Mouse (Mus musculus) intestine, postnatal 0 days (tissue): Measurements from ENCODE around the gene Fmnl1. TPM values are rescaled to one million over a fixed set of nuclear protein-coding genes. Genes with fewer than 3 reads are reported as not detected.

Experiments used
- ATAC-seq: fragments of 200-750 bp; cut with Nextera tagmentation; 2 replicates; pipeline ENCODE4 v1.8.0; 2017; ENCODE audit warnings: mild to moderate bottlenecking, moderate TSS enrichment, moderate library complexity
- H3K27ac ChIP-seq: fragments of 300-500 bp; sonication (generic); 2 replicates; pipeline ENCODE4 v1.5.1; 2014; ENCODE audit warnings: mild to moderate bottlenecking, low read depth, low read length, moderate library complexity
- H3K27me3 ChIP-seq: fragments of 300-500 bp; sonication (generic); replicated peaks from 2 replicates; pipeline ENCODE4 v1.6.1; 2014; ENCODE audit warnings: low read length, mixed read lengths; ENCODE audit not compliant: control insufficient read depth, insufficient read depth
- H3K36me3 ChIP-seq: fragments of 300-500 bp; sonication (generic); 2 replicates; pipeline ENCODE4 v1.6.1; 2014; ENCODE audit warnings: mild to moderate bottlenecking, moderate library complexity; ENCODE audit not compliant: control insufficient read depth, insufficient read depth
- H3K4me1 ChIP-seq: fragments of 300-500 bp; sonication (generic); replicated peaks from 2 replicates; pipeline ENCODE4 v1.6.1; 2014; ENCODE audit warnings: antibody characterized with exemption, low read length, mixed read lengths; ENCODE audit not compliant: control insufficient read depth, insufficient read depth
- H3K4me2 ChIP-seq: fragments of 300-500 bp; sonication (generic); replicated peaks from 2 replicates; pipeline ENCODE4 v1.6.1; 2014; ENCODE audit warnings: low read depth, mild to moderate bottlenecking, moderate library complexity
- H3K4me3 ChIP-seq: fragments of 300-500 bp; sonication (generic); 2 replicates; pipeline ENCODE4 v1.5.1; 2014; ENCODE audit warnings: low read depth, low read length
- H3K9ac ChIP-seq: fragments of 300-500 bp; sonication (generic); 2 replicates; pipeline ENCODE4 v1.6.1; 2014; ENCODE audit warnings: mild to moderate bottlenecking, low read depth, low read length
- H3K9me3 ChIP-seq: fragments of 300-500 bp; sonication (generic); 2 replicates; pipeline ENCODE4 v1.6.1; 2016; ENCODE audit warnings: mixed run types; ENCODE audit not compliant: control insufficient read depth
- CTCF ChIP-seq: sonication (generic); IDR thresholded peaks from 2 replicates; pipeline ENCODE4 v1.5.1; 2016; ENCODE audit warnings: low read depth, mild to moderate bottlenecking, control low read depth, antibody characterized with exemption, moderate library complexity
- WGBS: fragments of 180-500 bp; shearing (Covaris S2); extraction: QIAGEN DNeasy Blood & Tissue Kit; methylation state at CpG from one replicate; pipeline ENCODE4 v1.1.7; 2014; 5-methylcytosine and 5-hydroxymethylcytosine counted together
- polyA plus RNA-seq: library from polyadenylated mRNA; unstranded; fragments of >200 nt; fragmentation: Nextera tagmentation; extraction: Ambion mirVana; gene quantifications from 2 replicates; pipeline ENCODE4 v1.2.1, GENCODE M21; 2015

Fmnl1 gene
- polyA plus RNA-seq, result 0.80 and 1.0 TPM in 2 replicates

GRCm38 (mm10) chr11:103170494-103171285 lies at the start of gene Fmnl1:
TSS of gene Fmnl1 (plus strand) at chr11:103171107.
- peak within 1 kb of the TSS; percentile 96 for H3K4me2 ChIP-seq
- no peak for TF ChIP-seq CTCF
- H3K9ac ChIP-seq, result peak within 1 kb of the TSS; percentile 42; the same call in 1 of the 2 replicates
- 1% methylated on average over 62 of the region's 84 CpGs for WGBS
- no peak within 1 kb of the TSS for H3K27ac ChIP-seq
- peak within 1 kb of the TSS; percentile 56 for H3K4me3 ChIP-seq
- peaks cover 5% of the 10 kb centered on the region; the same call in 1 of the 2 replicates for H3K4me1 ChIP-seq
- H3K27me3 ChIP-seq, result peaks cover 27% of the 10 kb centered on the region
- peak; percentile 42; the same call in 1 of the 2 replicates for ATAC-seq
- no peaks in the 10 kb centered on the region for H3K9me3 ChIP-seq
- H3K36me3 ChIP-seq, result no peaks in the 10 kb centered on the region

- H3K4me3 ChIP-seq, result peak within 1 kb of the TSS; percentile 89
- H3K27ac ChIP-seq, result peak within 1 kb of the TSS; percentile 97
- no peaks in the 10 kb centered on the region for H3K36me3 ChIP-seq
- peak within 1 kb of the TSS; percentile 66 for H3K4me2 ChIP-seq
- no peaks in the 10 kb centered on the region for H3K9me3 ChIP-seq
- H3K9ac ChIP-seq, result peak within 1 kb of the TSS; percentile 100
- under 1% methylated on average over 39 of the region's 39 CpGs for WGBS
- no peak for TF ChIP-seq CTCF
- peak; percentile 42 for ATAC-seq
- H3K27me3 ChIP-seq, result no peaks in the 10 kb centered on the region
- H3K4me1 ChIP-seq, result peaks cover 4% of the 10 kb centered on the region
Measured at GRCm38 (mm10) chr11:103131701-103132575, 39.0 kb upstream of the Fmnl1 start, which contains the start of gene Hexim2. TSS of gene Hexim2 (plus strand) at chr11:103132429.

- peak overlapping the region; percentile 100 for H3K9ac ChIP-seq
- no peaks in the 10 kb centered on the region for H3K27me3 ChIP-seq
- no peaks in the 10 kb centered on the region for H3K36me3 ChIP-seq
- peak overlapping the region; percentile 89 for H3K4me3 ChIP-seq
- peak; percentile 94 for ATAC-seq
- WGBS, result under 1% methylated on average over 56 of the region's 58 CpGs
- peak overlapping the region; percentile 66 for H3K4me2 ChIP-seq
- H3K27ac ChIP-seq, result peak overlapping the region; percentile 97
- H3K9me3 ChIP-seq, result no peaks in the 10 kb centered on the region
- no peak for TF ChIP-seq CTCF
- peaks cover 4% of the 10 kb centered on the region for H3K4me1 ChIP-seq
Measured at GRCm38 (mm10) chr11:103132576-103133455, 38.1 kb upstream of the Fmnl1 start.

- H3K4me2 ChIP-seq, result peak overlapping the region; percentile 66
- TF ChIP-seq CTCF, result no peak
- peak overlapping the region; percentile 31; the same call in 1 of the 2 replicates for H3K9ac ChIP-seq
- H3K4me1 ChIP-seq, result peaks cover 4% of the 10 kb centered on the region
- ATAC-seq, result no peak
- WGBS, result 52% methylated on average over 6 of the region's 6 CpGs
- H3K9me3 ChIP-seq, result no peaks in the 10 kb centered on the region
- H3K27me3 ChIP-seq, result no peaks in the 10 kb centered on the region
- H3K27ac ChIP-seq, result peak overlapping the region; percentile 76
- H3K36me3 ChIP-seq, result no peaks in the 10 kb centered on the region
- H3K4me3 ChIP-seq, result 0 out of 2 replicates have a peak overlapping the region, but pooled peaks have one; percentile 11
Measured at GRCm38 (mm10) chr11:103133456-103134185, 37.3 kb upstream of the Fmnl1 start.

GRCm38 (mm10) chr11:103134221-103134620 lies 36.7 kb upstream of the Fmnl1 start:
- 60% methylated on average over 3 of the region's 3 CpGs for WGBS
- no peak overlapping the region for H3K9ac ChIP-seq
- H3K4me3 ChIP-seq, result no peak overlapping the region
- peak overlapping the region; percentile 76; the same call in 1 of the 2 replicates for H3K27ac ChIP-seq
- peak overlapping the region; percentile 66; the same call in 1 of the 2 replicates for H3K4me2 ChIP-seq
- no peaks in the 10 kb centered on the region for H3K36me3 ChIP-seq
- no peak for TF ChIP-seq CTCF
- H3K4me1 ChIP-seq, result peaks cover 4% of the 10 kb centered on the region
- no peaks in the 10 kb centered on the region for H3K27me3 ChIP-seq
- no peaks in the 10 kb centered on the region for H3K9me3 ChIP-seq
- no peak for ATAC-seq
